Mouse (Mus musculus): Measurements from ENCODE around the gene Zfp280d. TPM values are rescaled to one million over a fixed set of nuclear protein-coding genes. Genes with fewer than 3 reads are reported as not detected.

Gene Zfp280d
- 49.9 and 51.0 TPM in 2 replicates for polyA plus RNA-seq (2015; fragmentation: Nextera tagmentation; extraction: Ambion mirVana)

DNA sequence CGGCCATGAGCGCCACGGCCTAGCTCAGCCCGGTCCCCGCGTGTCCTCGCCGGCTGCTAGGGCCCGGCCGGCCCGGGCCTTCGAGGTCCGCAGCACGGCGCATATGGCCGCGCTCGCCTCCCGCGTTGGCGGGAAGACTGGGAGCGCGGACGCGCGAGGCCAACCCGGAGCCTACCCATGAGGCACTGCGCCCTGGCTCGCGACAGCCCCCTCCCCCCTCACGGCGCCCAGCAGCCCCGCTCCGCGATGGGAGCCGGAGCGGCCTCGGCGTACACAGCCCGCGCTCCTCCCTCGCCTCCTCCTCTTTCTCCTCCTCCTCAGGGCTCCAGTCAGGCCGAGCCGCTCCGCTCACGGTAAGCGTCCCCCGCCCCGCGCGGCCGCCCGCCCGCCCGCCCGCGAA, at the start of gene Zfp280d:
Zfp280d (plus strand) TSS at position 184 of the 400 bp plus-strand sequence.
- peak; percentile 99 for ATAC-seq (ENCODE audit: low FRiP score)
- WGBS: 1% methylated on average over 48 of the region's 57 CpGs
- H3K4me3 ChIP-seq: peak within 1 kb of the TSS; percentile 61
- peak within 1 kb of the TSS; percentile 99 for H3K27ac ChIP-seq
- no peaks in the 10 kb centered on the region for H3K36me3 ChIP-seq
- no peaks in the 10 kb centered on the region for H3K9me3 ChIP-seq
- H3K4me2 ChIP-seq: peak within 1 kb of the TSS; percentile 69
- no peaks in the 10 kb centered on the region for H3K27me3 ChIP-seq
- H3K4me1 ChIP-seq (replicated peaks): peaks cover 24% of the 10 kb centered on the region
- H3K9ac ChIP-seq: peak within 1 kb of the TSS; percentile 91

- Histone ChIP-seq H3K9me3 (peaks cover 3% of the 10 kb centered on the region; the same call in 1 of the 2 replicates), H3K36me3 (peaks cover 6% of the 10 kb centered on the region), H3K4me2 (no peak overlapping the region), H3K4me1 (replicated peaks) (0 out of 2 replicates have a peak, but pooled peaks cover 3% of the 10 kb centered on the region), H3K9ac (no peak overlapping the region), H3K4me3 (no peak overlapping the region), H3K27me3 (no peaks in the 10 kb centered on the region), H3K27ac (no peak overlapping the region)
- ATAC-seq (ENCODE audit: low FRiP score): no peak
- 89% methylated on average over 6 of the region's 6 CpGs for WGBS
Observed at GRCm38 (mm10) chr9:72226536-72226935, 48.1 kb upstream of the Zfp280d start.

DNA sequence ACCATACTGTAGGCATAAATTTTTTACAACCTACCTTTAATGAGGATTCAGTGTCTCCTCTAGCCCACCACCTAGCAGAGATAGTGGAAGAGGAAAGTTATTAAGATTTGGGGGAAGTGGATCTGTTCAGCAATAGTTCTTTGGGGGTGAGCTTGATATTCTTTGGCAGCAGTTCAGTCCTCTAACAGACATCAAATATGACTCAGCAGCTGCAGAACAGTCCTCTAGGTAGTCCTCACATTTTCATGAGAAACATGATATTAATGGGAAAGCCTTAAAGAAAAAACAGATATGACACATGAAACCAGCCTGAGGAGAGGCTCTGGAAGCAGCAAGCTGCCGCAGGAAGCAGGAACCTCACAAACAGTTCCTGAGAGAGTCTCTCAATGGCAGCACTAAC, 22.0 kb upstream of the Zfp280d start:
- 0 out of 2 replicates have a peak, but pooled peaks cover 5% of the 10 kb centered on the region for H3K36me3 ChIP-seq
- H3K9ac ChIP-seq: no peak overlapping the region
- H3K4me3 ChIP-seq: no peak overlapping the region
- no peaks in the 10 kb centered on the region for H3K27me3 ChIP-seq
- no peak overlapping the region for H3K27ac ChIP-seq
- no peak for ATAC-seq (ENCODE audit: low FRiP score)
- no peak overlapping the region for H3K4me2 ChIP-seq
- 0 out of 2 replicates have a peak, but pooled peaks cover 3% of the 10 kb centered on the region for H3K9me3 ChIP-seq
- 94% methylated on average over 1 of the region's 1 CpGs for WGBS
- H3K4me1 ChIP-seq (replicated peaks): no peaks in the 10 kb centered on the region

GRCm38 (mm10) chr9:72255227-72255626, 19.4 kb upstream of the Zfp280d start:
- H3K9ac ChIP-seq: no peak overlapping the region
- H3K27me3 ChIP-seq: no peaks in the 10 kb centered on the region
- H3K27ac ChIP-seq: no peak overlapping the region
- 0 out of 2 replicates have a peak, but pooled peaks cover 3% of the 10 kb centered on the region for H3K9me3 ChIP-seq
- no peak overlapping the region for H3K4me3 ChIP-seq
- H3K36me3 ChIP-seq: no peaks in the 10 kb centered on the region
- ATAC-seq (ENCODE audit: low FRiP score): no peak
- 68% methylated on average over 1 of the region's 1 CpGs for WGBS
- H3K4me1 ChIP-seq (replicated peaks): no peaks in the 10 kb centered on the region
- H3K4me2 ChIP-seq: no peak overlapping the region

DNA sequence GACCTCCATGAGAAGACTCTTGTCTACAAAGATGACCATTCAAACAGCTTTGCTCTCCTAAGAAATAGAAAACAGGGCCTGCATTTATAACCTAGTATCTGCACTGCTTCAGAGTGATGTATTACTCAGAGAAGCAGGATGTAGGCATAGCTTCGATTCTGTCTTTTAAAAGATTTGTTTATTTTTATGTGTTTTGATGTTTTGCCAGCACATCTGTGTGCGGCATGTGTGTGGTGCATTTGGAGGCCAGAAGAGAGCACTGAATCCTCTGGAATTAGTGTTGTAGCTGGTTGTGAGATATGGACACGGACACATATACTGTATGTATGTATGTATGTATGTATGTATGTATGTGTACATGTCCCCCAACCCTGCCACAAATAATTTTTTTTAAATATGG, 18.0 kb upstream of the Zfp280d start:
- 85% methylated on average over 3 of the region's 3 CpGs for WGBS
- Histone ChIP-seq H3K27me3 (no peaks in the 10 kb centered on the region), H3K27ac (no peak overlapping the region), H3K4me1 (replicated peaks) (no peaks in the 10 kb centered on the region), H3K9me3 (0 out of 2 replicates have a peak, but pooled peaks cover 3% of the 10 kb centered on the region), H3K4me3 (no peak overlapping the region), H3K4me2 (no peak overlapping the region), H3K9ac (no peak overlapping the region), H3K36me3 (no peaks in the 10 kb centered on the region)
- no peak for ATAC-seq (ENCODE audit: low FRiP score)

DNA sequence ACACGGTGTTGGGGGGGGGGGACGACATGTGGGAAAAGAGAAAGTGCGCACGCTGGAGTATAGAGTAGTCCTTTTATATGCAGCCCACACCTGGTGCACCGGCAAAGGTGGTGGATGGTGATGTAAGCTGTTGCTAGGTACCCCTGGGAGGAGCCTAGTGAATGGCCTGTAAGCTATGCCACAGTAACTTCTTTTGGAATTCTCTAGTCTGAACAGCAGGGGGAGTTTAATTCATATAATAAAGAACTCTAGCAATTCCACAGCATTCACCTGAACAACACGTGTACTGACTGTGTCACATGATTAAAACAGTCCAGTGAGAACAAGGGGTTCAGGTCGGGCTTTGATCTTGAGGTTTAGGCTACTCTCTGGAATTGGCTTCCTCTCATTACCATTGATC, 14.3 kb upstream of the Zfp280d start:
- H3K36me3 ChIP-seq: no peaks in the 10 kb centered on the region
- H3K4me2 ChIP-seq: no peak overlapping the region
- ATAC-seq (ENCODE audit: low FRiP score): no peak
- H3K4me3 ChIP-seq: no peak overlapping the region
- 0 out of 2 replicates have a peak, but pooled peaks cover 3% of the 10 kb centered on the region for H3K9me3 ChIP-seq
- 38% methylated on average over 6 of the region's 7 CpGs for WGBS
- H3K27ac ChIP-seq: no peak overlapping the region
- H3K9ac ChIP-seq: no peak overlapping the region
- no peaks in the 10 kb centered on the region for H3K4me1 ChIP-seq (replicated peaks)
- no peaks in the 10 kb centered on the region for H3K27me3 ChIP-seq

GRCm38 (mm10) chr9:72264859-72265258, 9.8 kb upstream of the Zfp280d start:
- H3K4me2 ChIP-seq: no peak overlapping the region
- no peak for ATAC-seq (ENCODE audit: low FRiP score)

DNA sequence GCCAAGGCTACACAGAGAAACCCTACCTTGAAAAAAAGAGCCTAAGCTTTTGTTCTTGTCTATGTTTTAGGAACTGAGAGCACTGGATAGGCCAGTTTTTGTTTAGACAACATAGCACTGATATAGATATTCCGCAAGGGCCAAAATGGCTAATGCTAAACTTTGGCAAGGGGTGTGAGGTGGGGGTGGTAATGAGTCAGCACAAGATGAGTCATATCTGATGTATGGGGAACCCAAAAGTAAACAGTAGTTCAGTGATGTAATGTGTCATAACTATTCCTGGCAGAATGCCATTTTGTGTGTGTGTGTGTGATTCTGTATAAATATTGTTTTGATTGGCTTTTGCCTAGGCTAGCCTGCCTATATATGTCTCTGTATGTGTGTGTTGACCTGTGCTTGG, 4.5 kb upstream of the Zfp280d start:
- H3K4me3 ChIP-seq: no peak overlapping the region
- no peaks in the 10 kb centered on the region for H3K36me3 ChIP-seq
- 0 out of 2 replicates have a peak, but pooled peaks cover 10% of the 10 kb centered on the region for H3K9me3 ChIP-seq
- no peak overlapping the region for H3K9ac ChIP-seq
- H3K4me1 ChIP-seq (replicated peaks): peaks cover 3% of the 10 kb centered on the region; the same call in 1 of the 2 replicates
- no peak for ATAC-seq (ENCODE audit: low FRiP score)
- WGBS: 93% methylated on average over 1 of the region's 1 CpGs
- H3K27ac ChIP-seq: no peak overlapping the region
- no peak overlapping the region for H3K4me2 ChIP-seq
- H3K27me3 ChIP-seq: no peaks in the 10 kb centered on the region

More at GRCm38 (mm10) chr9:72264859-72265258, 9.8 kb upstream of the Zfp280d start:
- no peaks in the 10 kb centered on the region for H3K4me1 ChIP-seq (replicated peaks)
- no peak overlapping the region for H3K9ac ChIP-seq
- no peaks in the 10 kb centered on the region for H3K27me3 ChIP-seq
- no peak overlapping the region for H3K27ac ChIP-seq
- 0 out of 2 replicates have a peak, but pooled peaks cover 10% of the 10 kb centered on the region for H3K9me3 ChIP-seq
- no peak overlapping the region for H3K4me3 ChIP-seq
- WGBS: 72% methylated on average over 3 of the region's 3 CpGs
- H3K36me3 ChIP-seq: no peaks in the 10 kb centered on the region

DNA sequence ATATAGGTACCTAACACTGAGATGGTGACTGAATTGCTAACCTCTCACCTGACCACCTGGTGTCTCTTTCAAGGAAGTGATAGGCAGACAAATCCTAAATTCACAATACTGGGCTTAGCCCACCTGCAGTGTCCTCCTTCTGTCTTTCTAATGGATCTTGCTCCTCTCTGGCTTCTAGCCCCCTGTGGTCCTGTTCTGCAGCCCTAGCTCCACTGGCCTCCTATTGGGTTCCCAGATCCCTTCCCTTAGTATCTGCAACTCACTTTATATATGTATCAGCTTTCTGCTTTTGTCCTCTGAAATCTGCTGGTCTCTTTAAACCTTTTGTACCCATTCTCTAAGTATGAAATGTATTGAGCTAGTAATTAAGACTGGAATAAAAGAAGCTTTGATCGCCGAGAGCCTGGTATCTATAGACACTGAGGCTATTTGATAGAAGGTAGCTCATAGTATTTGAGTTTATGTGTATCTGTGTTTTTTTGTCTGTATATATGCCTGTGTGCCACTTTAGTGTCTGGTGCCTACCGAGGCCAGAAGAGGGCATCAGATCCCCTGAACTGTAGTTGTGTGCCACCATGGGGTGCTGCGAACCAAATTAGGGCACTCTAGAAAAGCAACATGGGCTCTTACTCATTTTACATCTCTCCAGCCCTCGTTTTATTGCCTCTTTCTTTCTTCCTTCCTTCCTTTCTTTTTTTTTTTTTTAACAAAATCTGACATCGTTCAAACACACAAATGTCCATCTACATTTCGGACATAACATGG, 832 bp upstream of the Zfp280d start:
- no peak for ATAC-seq (ENCODE audit: low FRiP score)
- H3K9ac ChIP-seq: no peak overlapping the region
- peak overlapping the region; percentile 69 for H3K4me2 ChIP-seq
- H3K36me3 ChIP-seq: no peaks in the 10 kb centered on the region
- 0 out of 2 replicates have a peak overlapping the region, but pooled peaks have one; percentile 99 for H3K27ac ChIP-seq
- H3K4me3 ChIP-seq: no peak overlapping the region
- peaks cover 21% of the 10 kb centered on the region for H3K4me1 ChIP-seq (replicated peaks)
- 80% methylated on average over 7 of the region's 7 CpGs for WGBS
- H3K27me3 ChIP-seq: no peaks in the 10 kb centered on the region
- H3K9me3 ChIP-seq: 0 out of 2 replicates have a peak, but pooled peaks cover 7% of the 10 kb centered on the region

DNA sequence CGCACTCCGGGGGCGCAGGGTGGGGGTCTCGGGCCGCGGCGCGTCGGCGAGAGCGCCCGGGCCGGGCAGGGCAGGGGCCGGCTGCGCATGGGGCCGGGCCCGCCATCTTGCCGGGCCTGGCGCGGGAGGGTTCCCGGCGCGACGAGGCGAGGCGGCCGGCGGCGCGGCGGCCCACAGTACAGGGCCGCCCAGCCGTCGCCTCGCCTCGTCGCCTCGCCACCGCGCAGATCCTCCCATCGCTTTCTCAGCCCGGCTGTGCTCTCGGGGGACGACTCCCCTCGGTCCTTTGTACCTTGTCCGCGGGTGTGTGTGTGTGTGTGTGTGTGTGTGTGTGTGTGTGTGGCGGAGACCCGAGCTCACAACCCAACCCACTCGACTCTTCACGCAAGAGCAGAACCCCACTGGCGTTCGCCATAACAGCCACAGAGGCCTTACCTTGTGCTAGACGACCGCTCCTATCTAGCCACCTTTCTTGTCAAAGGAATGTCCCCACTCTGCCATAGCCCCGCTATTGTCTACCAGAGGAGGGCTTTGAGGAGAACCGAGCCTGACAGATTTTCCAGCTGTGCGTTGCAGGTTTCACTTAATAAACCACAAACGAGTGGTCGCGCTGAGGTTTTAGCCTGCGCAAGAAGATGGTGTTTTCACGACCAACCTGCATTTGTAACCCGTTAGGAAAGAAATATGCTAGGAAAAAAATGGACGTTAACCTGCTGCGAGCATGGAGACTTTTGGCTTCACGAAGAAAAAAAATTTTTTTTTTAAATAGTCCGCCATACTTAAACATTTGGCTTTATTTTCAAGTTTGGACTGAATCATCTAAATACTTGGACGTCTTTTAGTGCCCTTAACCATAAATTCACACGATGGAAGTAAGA, 680 bp downstream of the Zfp280d start:
- H3K4me3 ChIP-seq: peak overlapping the region; percentile 61
- peak; percentile 94 for ATAC-seq (ENCODE audit: low FRiP score)
- H3K27ac ChIP-seq: peak overlapping the region; percentile 99
- H3K36me3 ChIP-seq: no peaks in the 10 kb centered on the region
- H3K4me1 ChIP-seq (replicated peaks): peaks cover 24% of the 10 kb centered on the region
- no peaks in the 10 kb centered on the region for H3K27me3 ChIP-seq
- no peaks in the 10 kb centered on the region for H3K9me3 ChIP-seq
- H3K9ac ChIP-seq: peak overlapping the region; percentile 91
- peak overlapping the region; percentile 69 for H3K4me2 ChIP-seq
- 1% methylated on average over 51 of the region's 70 CpGs for WGBS

DNA sequence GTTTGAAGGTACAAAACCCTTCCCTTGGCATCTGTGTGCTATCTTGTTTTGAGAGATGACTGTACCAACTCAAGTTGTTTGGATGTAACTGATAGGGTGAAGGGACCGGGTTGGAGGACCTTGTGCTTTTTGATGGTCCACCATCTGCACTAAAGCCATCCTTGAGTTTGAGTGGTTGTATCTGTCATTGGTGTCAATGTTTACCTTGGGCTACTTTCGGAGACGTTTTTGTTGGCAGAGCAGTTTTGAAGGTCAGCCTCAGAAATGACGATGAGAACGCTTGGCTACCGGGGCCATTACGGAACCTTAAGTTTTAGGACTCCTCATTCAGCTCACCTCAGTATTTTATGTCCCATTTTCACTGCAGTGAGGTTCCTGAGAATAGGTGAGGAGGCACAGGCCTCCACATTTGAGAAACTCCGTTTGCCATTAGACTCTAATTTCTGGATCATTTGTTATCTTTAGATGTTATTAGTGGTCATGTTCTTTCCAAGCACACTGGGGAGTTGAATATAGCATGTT, 1.4 kb downstream of the Zfp280d start:
- peak overlapping the region; percentile 61 for H3K4me3 ChIP-seq
- no peaks in the 10 kb centered on the region for H3K27me3 ChIP-seq
- WGBS: 41% methylated on average over 8 of the region's 8 CpGs
- peaks cover 24% of the 10 kb centered on the region for H3K4me1 ChIP-seq (replicated peaks)
- no peaks in the 10 kb centered on the region for H3K36me3 ChIP-seq
- no peak for ATAC-seq (ENCODE audit: low FRiP score)
- H3K4me2 ChIP-seq: peak overlapping the region; percentile 69
- H3K27ac ChIP-seq: peak overlapping the region; percentile 99
- peak overlapping the region; percentile 91 for H3K9ac ChIP-seq
- H3K9me3 ChIP-seq: no peaks in the 10 kb centered on the region

GRCm38 (mm10) chr9:72276941-72277340, 2.3 kb downstream of the Zfp280d start:
- no peak for ATAC-seq (ENCODE audit: low FRiP score)
- no peaks in the 10 kb centered on the region for H3K36me3 ChIP-seq
- no peaks in the 10 kb centered on the region for H3K27me3 ChIP-seq
- H3K9me3 ChIP-seq: no peaks in the 10 kb centered on the region
- H3K9ac ChIP-seq: peak overlapping the region; percentile 19; the same call in 1 of the 2 replicates
- H3K4me1 ChIP-seq (replicated peaks): peaks cover 24% of the 10 kb centered on the region
- peak overlapping the region; percentile 27 for H3K4me3 ChIP-seq
- H3K27ac ChIP-seq: no peak overlapping the region
- peak overlapping the region; percentile 69 for H3K4me2 ChIP-seq

Data from hindbrain, embryonic 13.5 days (tissue).